Mouse (Mus musculus) frontal cortex, adult 2 months (tissue): ENCODE results near the gene Trim2. TPM values are rescaled to one million over a fixed set of nuclear protein-coding genes. Genes with fewer than 3 reads are reported as not detected.
A peak's percentile ranks its signal among the peaks of the same experiment; 100 is the strongest.

Source experiments
- DNase-seq, 2 experiments: peaks; one replicate each; pipeline ENCODE4 v3.0.0; 2022; ENCODE audit warnings: low spot score in 1 of 2; ENCODE audit errors: extremely low spot score in 1 of 2
- polyA plus RNA-seq: library from polyadenylated mRNA; depleted of rRNA; stranded (reverse); fragments of >200 nt; gene quantifications from 2 replicates; pipeline ENCODE4 v1.2.3, GENCODE M21; 2012

Trim2 gene
- polyA plus RNA-seq, 1 experiment = 106 TPM

GRCm38 (mm10) chr3:84157559-84158350 is 148.9 kb downstream of the Trim2 start:
- no peak for DNase-seq

GRCm38 (mm10) chr3:84157011-84157410 is 149.7 kb downstream of the Trim2 start:
- no peak for DNase-seq

DNA sequence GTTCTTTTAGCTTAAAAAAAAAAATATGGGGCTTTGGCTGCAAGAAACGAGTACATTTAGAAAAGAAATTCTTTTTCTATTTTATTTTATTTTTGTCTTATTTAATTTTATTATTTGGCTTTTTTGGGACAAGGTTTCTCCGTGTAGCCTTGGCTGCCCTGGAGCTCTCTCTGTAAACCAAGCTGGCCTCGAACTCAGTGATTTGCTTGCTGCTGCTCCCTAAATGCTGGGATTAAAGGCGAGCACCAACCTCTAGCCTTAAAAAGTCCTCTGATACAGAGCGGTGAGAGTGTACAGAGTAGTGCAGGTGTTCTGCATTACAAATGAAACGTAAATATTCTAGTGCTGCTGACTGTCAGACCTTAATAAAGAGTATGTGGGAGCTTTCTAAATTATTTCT is 150.6 kb downstream of the Trim2 start:
- no peak for DNase-seq

- DNase-seq = peak; percentile 89 to 98
These were observed 151.1 kb downstream of the Trim2 start, which contains the start of gene Mnd1 for GRCm38 (mm10) chr3:84155558-84156006. TSS of gene Mnd1 (minus strand) at chr3:84155786.

GRCm38 (mm10) chr3:84155146-84155545 is 151.5 kb downstream of the Trim2 start:
- DNase-seq = no peak

DNA sequence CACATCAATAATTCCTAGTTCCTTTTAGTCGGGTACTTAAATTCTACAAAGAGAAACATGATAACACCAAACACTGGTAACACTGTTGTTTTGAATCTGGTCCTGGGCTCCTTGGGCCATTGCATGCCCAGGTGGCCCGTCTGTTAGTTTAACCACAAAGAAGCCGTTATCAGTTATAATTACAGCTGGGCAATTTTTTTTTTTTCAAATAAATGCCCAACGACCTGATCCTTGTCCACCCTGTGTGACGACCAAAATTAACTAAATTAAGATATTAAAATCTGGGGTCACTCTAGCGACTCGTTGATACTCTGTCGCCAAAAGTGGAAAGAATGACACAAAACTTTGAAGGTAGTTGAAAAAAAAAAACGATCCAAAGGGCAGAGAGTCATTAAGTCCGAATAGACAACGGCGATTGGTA is 151.9 kb downstream of the Trim2 start:
- no peak for DNase-seq

DNA sequence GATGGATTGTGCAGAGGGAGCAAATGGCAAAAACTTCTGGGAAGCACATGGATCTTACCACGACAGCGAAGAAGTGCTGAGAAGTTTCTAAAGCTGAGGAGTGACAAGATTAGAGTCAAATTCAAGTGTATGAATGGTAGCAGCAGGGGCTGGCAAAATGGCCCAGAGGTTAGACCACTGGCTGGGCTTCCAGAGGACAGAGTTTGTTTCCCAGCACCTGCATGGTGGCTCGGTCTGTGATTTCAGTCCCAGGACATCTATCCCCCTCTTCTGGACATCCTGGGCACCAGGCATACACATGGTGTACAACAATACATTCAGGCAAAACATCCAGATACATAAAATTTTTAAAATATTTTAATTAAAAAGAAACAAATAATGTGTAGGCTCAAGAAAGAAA is 156.8 kb downstream of the Trim2 start:
- DNase-seq = no peak

GRCm38 (mm10) chr3:84140947-84141346 is 165.7 kb downstream of the Trim2 start:
- no peak for DNase-seq

GRCm38 (mm10) chr3:84136509-84136908 is 170.2 kb downstream of the Trim2 start:
- no peak for DNase-seq

- DNase-seq = no peak
These were observed 170.7 kb downstream of the Trim2 start for GRCm38 (mm10) chr3:84135933-84136332.

- no peak for DNase-seq
These were observed 171.3 kb downstream of the Trim2 start for GRCm38 (mm10) chr3:84135387-84135786.

DNA sequence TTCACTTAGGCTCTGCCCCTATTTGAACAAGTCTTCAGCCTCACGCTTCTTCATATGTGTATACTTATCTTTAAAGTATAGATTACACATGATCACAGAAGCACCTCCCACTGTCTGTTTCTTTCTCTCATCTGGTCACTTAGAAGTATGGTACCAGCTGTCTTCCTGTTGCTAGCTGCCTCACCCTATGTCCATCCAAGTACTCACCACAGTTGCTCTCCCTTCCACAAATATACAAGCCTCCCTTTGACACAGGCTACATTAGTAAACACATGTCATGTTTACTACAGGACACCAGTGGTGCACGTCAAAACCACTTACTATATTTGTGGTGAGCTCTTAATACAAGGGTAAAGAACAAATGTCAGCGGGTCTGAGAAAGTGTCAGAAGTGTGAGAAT is 175.3 kb downstream of the Trim2 start:
- no peak for DNase-seq

GRCm38 (mm10) chr3:84130776-84131175 is 175.9 kb downstream of the Trim2 start:
- DNase-seq = no peak

GRCm38 (mm10) chr3:84128871-84129870 is 177.5 kb downstream of the Trim2 start:
- DNase-seq = no peak

GRCm38 (mm10) chr3:84127431-84127830 is 179.2 kb downstream of the Trim2 start:
- DNase-seq = peak; percentile 5

GRCm38 (mm10) chr3:84126721-84127120 is 180.0 kb downstream of the Trim2 start:
- no peak for DNase-seq

GRCm38 (mm10) chr3:84125704-84126289 is 180.9 kb downstream of the Trim2 start:
- DNase-seq = no peak

GRCm38 (mm10) chr3:84123461-84123860 is 183.2 kb downstream of the Trim2 start:
- DNase-seq = peak in 1 of 2 experiments; percentile 41

DNA sequence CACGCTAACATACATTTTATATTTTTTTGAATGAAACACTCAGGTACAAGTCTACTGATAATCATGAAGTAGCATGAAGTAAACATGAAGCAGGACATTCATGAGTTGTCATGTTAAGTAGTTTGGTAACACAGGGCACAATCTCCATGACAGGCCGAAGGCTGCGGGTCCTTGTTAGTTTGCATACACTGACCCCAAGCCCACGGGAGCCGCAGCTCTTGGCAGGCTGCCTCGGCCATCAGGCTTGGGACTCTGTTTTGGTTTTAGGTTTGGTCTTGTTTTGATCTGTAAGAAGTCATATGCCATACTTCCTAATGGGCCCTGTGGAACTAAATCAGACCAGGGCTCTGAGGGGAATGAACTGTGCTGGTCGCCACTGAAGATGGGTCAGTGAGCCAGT is 188.0 kb downstream of the Trim2 start:
- DNase-seq = no peak

GRCm38 (mm10) chr3:84118178-84118577 is 188.5 kb downstream of the Trim2 start:
- DNase-seq = no peak
